Mouse (Mus musculus): ENCODE results near the gene Eef1a1. TPM values are rescaled to one million over a fixed set of nuclear protein-coding genes. Genes with fewer than 3 reads are reported as not detected.

Gene Eef1a1
- polyA plus RNA-seq, 2 experiments = 6,070 to 9,083 TPM

GRCm38 (mm10) chr9:78532341-78532819 is 43.4 kb upstream of the Eef1a1 start:
- no peaks in the 10 kb centered on the region for H3K9me3 ChIP-seq (ENCODE audit: control insufficient read depth, low read length)
- ATAC-seq (ENCODE audit: low FRiP score, low read depth) = no peak

GRCm38 (mm10) chr9:78531816-78532215 is 42.9 kb upstream of the Eef1a1 start:
- no peak overlapping the region for H3K4me3 ChIP-seq (replicated peaks; ENCODE audit: low read length)
- H3K4me1 ChIP-seq (ENCODE audit: control insufficient read depth, insufficient read depth, low read length) = no peaks in the 10 kb centered on the region; the same call in 1 of the 2 replicates
- no peak overlapping the region for H3K27ac ChIP-seq (replicated peaks; ENCODE audit: low read depth, low read length)
- H3K9ac ChIP-seq (ENCODE audit: low read depth, low read length, severe bottlenecking) = no peak overlapping the region
- 39% methylated on average over 5 of the region's 5 CpGs for WGBS
- no peaks in the 10 kb centered on the region for H3K9me3 ChIP-seq (ENCODE audit: control insufficient read depth, low read length)
- no peaks in the 10 kb centered on the region for H3K27me3 ChIP-seq (ENCODE audit: control insufficient read depth, insufficient read depth, low read length)
- TF ChIP-seq POLR2A (IDR thresholded peaks at IDR 0.05; ENCODE audit: borderline replicate concordance, extremely low read depth, insufficient read depth, insufficient read length) = no peak
- no peaks in the 10 kb centered on the region for H3K36me3 ChIP-seq (ENCODE audit: control insufficient read depth, insufficient read depth, low read length)
- ATAC-seq (ENCODE audit: low FRiP score, low read depth) = no peak
- DNase-seq (ENCODE audit: low spot score) = no peak
- no peak overlapping the region for H3K4me2 ChIP-seq (replicated peaks; ENCODE audit: low read depth, low read length, severe bottlenecking)

More at GRCm38 (mm10) chr9:78532341-78532819, 43.4 kb upstream of the Eef1a1 start:
- Histone ChIP-seq H3K27me3 (ENCODE audit: control insufficient read depth, insufficient read depth, low read length) (no peaks in the 10 kb centered on the region), H3K4me3 (replicated peaks; ENCODE audit: low read length) (no peak overlapping the region), H3K4me1 (ENCODE audit: control insufficient read depth, insufficient read depth, low read length) (no peaks in the 10 kb centered on the region; the same call in 1 of the 2 replicates), H3K36me3 (ENCODE audit: control insufficient read depth, insufficient read depth, low read length) (no peaks in the 10 kb centered on the region), H3K4me2 (replicated peaks; ENCODE audit: low read depth, low read length, severe bottlenecking) (no peak overlapping the region), H3K9ac (ENCODE audit: low read depth, low read length, severe bottlenecking) (no peak overlapping the region), H3K27ac (replicated peaks; ENCODE audit: low read depth, low read length) (no peak overlapping the region)
- no peak for DNase-seq (ENCODE audit: low spot score)
- TF ChIP-seq POLR2A (IDR thresholded peaks at IDR 0.05; ENCODE audit: borderline replicate concordance, extremely low read depth, insufficient read depth, insufficient read length) = no peak
- WGBS = 40% methylated on average over 9 of the region's 9 CpGs

GRCm38 (mm10) chr9:78527767-78528381 is 38.9 kb upstream of the Eef1a1 start:
- Histone ChIP-seq H3K27me3 (ENCODE audit: control insufficient read depth, insufficient read depth, low read length) (no peaks in the 10 kb centered on the region), H3K9ac (ENCODE audit: low read depth, low read length, severe bottlenecking) (peak overlapping the region; percentile 49), H3K4me3 (replicated peaks; ENCODE audit: low read length) (peak overlapping the region; percentile 41), H3K36me3 (ENCODE audit: control insufficient read depth, insufficient read depth, low read length) (no peaks in the 10 kb centered on the region), H3K27ac (replicated peaks; ENCODE audit: low read depth, low read length) (peak overlapping the region; percentile 62), H3K4me1 (ENCODE audit: control insufficient read depth, insufficient read depth, low read length) (no peaks in the 10 kb centered on the region; the same call in 1 of the 2 replicates), H3K4me2 (replicated peaks; ENCODE audit: low read depth, low read length, severe bottlenecking) (peak overlapping the region; percentile 70), H3K9me3 (ENCODE audit: control insufficient read depth, low read length) (no peaks in the 10 kb centered on the region)
- TF ChIP-seq POLR2A (IDR thresholded peaks at IDR 0.05; ENCODE audit: borderline replicate concordance, extremely low read depth, insufficient read depth, insufficient read length) = no peak
- DNase-seq (ENCODE audit: low spot score) (peak; percentile 83), ATAC-seq (ENCODE audit: low FRiP score, low read depth) (peak; percentile 77)
- WGBS = 2% methylated on average over 16 of the region's 16 CpGs

- 0 out of 2 replicates have a peak, but pooled peaks have one; percentile 14 for TF ChIP-seq POLR2A (IDR thresholded peaks at IDR 0.05; ENCODE audit: borderline replicate concordance, extremely low read depth, insufficient read depth, insufficient read length)
- DNase-seq (ENCODE audit: low spot score) (peak; percentile 81), ATAC-seq (ENCODE audit: low FRiP score, low read depth) (peak; percentile 84)
- H3K27ac ChIP-seq (replicated peaks; ENCODE audit: low read depth, low read length) = peak overlapping the region; percentile 62
- no peaks in the 10 kb centered on the region for H3K36me3 ChIP-seq (ENCODE audit: control insufficient read depth, insufficient read depth, low read length)
- H3K4me1 ChIP-seq (ENCODE audit: control insufficient read depth, insufficient read depth, low read length) = no peaks in the 10 kb centered on the region; the same call in 1 of the 2 replicates
- WGBS = 2% methylated on average over 24 of the region's 24 CpGs
- no peaks in the 10 kb centered on the region for H3K27me3 ChIP-seq (ENCODE audit: control insufficient read depth, insufficient read depth, low read length)
- H3K4me3 ChIP-seq (replicated peaks; ENCODE audit: low read length) = peak overlapping the region; percentile 41
- H3K9me3 ChIP-seq (ENCODE audit: control insufficient read depth, low read length) = no peaks in the 10 kb centered on the region
- H3K9ac ChIP-seq (ENCODE audit: low read depth, low read length, severe bottlenecking) = peak overlapping the region; percentile 49
- peak overlapping the region; percentile 70 for H3K4me2 ChIP-seq (replicated peaks; ENCODE audit: low read depth, low read length, severe bottlenecking)
These were observed 38.4 kb upstream of the Eef1a1 start for GRCm38 (mm10) chr9:78527301-78527761.

GRCm38 (mm10) chr9:78526206-78526605 is 37.3 kb upstream of the Eef1a1 start:
- Histone ChIP-seq H3K9me3 (ENCODE audit: control insufficient read depth, low read length) (no peaks in the 10 kb centered on the region), H3K4me3 (replicated peaks; ENCODE audit: low read length) (no peak overlapping the region), H3K9ac (ENCODE audit: low read depth, low read length, severe bottlenecking) (no peak overlapping the region), H3K27me3 (ENCODE audit: control insufficient read depth, insufficient read depth, low read length) (no peaks in the 10 kb centered on the region), H3K27ac (replicated peaks; ENCODE audit: low read depth, low read length) (no peak overlapping the region), H3K4me1 (ENCODE audit: control insufficient read depth, insufficient read depth, low read length) (peaks cover 6% of the 10 kb centered on the region), H3K36me3 (ENCODE audit: control insufficient read depth, insufficient read depth, low read length) (no peaks in the 10 kb centered on the region), H3K4me2 (replicated peaks; ENCODE audit: low read depth, low read length, severe bottlenecking) (no peak overlapping the region)
- DNase-seq (ENCODE audit: low spot score) = no peak
- no peak for TF ChIP-seq POLR2A (IDR thresholded peaks at IDR 0.05; ENCODE audit: borderline replicate concordance, extremely low read depth, insufficient read depth, insufficient read length)
- ATAC-seq (ENCODE audit: low FRiP score, low read depth) = no peak
- 85% methylated on average over 2 of the region's 2 CpGs for WGBS
